ENCODE assay signal across 11 mouse cellular contexts in the genomic region with DNA sequence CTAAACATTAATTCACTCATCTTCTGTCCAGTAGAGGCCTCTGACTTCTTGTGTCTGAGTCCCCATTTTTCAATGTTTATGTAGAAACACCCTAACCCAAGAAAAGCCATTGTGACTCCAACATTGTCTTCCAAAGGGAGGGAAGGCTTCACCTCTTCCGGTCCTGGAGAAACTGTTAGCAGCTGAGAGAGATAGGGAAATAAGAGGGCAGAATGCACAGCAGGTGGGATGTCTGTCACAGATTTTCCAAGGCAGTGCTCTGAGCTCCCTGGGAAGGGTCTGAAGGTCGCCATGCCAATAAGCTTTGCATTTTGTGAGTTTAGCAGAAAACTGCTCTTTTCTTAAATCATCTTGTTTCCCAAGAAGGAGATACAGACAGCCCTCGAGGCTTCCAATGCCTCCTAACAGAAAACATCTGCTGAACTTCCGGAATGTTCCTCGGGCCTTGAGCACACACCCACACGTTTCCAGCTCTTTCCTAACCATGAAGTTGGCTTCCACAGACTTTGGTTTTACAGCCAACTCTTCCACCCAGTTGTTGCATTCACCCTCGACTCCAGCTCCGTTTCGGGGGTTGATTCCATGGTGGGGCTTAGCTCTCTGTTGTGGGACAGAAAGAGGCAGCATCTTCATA.
DNase-seq lines count a peak whose midpoint lies in the region; ATAC-seq and TF ChIP-seq lines count a peak whose summit lies in the region.
"Had no signal": no experiment of that assay in that cellular context is flagged by ENCODE, and none has a peak within 500 bp of the region (broad histone marks: within the 10 kb centered on the region; RNA-seq: fewer than 3 reads in every experiment).

No protein-coding gene starts in this region.

- H3K4me1 ChIP-seq in spleen, adult 2 months (ENCODE audit: control insufficient read depth, insufficient read depth, insufficient read length): no peaks in the 10 kb centered on the region
- peaks cover 68% of the 10 kb centered on the region for H3K4me1 ChIP-seq in heart, embryonic 16.5 days (ENCODE audit: control insufficient read depth, insufficient read depth, low read length)

- H3K36me3 ChIP-seq in spleen, adult 2 months (ENCODE audit: control insufficient read depth, insufficient read depth, low read length): no peaks in the 10 kb centered on the region
- H3K36me3 ChIP-seq in heart, embryonic 16.5 days (ENCODE audit: control insufficient read depth, insufficient read depth): no peaks in the 10 kb centered on the region

- H3K27me3 ChIP-seq in spleen, adult 2 months (ENCODE audit: control insufficient read depth, insufficient read depth, low read length): no peaks in the 10 kb centered on the region
- no peaks in the 10 kb centered on the region for H3K27me3 ChIP-seq in heart, embryonic 16.5 days (ENCODE audit: control insufficient read depth, insufficient read depth, low read length)
- H3K27me3 ChIP-seq: forebrain, embryonic 13.5 days had no signal

- TF ChIP-seq CTCF in spleen, adult 2 months (IDR thresholded peaks at IDR 0.05; ENCODE audit: extremely low read depth, insufficient read depth, insufficient read length, insufficient replicate concordance): no peak

- intact Hi-C loops in heart, postnatal 14 days (cut with DNase I): loop anchor here (2.0 kb wide), 1 partner anchor 73 kb away; a partner anchor contains a TSS

- no peak for ATAC-seq in heart, embryonic 16.5 days (replicated peaks; ENCODE audit: extremely low read depth, insufficient read depth, low FRiP score)
- no peak for ATAC-seq in megakaryocyte, adult 5-6 weeks (ENCODE audit: poor library complexity, severe bottlenecking)
- ATAC-seq: forebrain, embryonic 13.5 days had no signal

- DNase-seq in heart, adult 18-20 months: peak; percentile 73 to 85
- DNase-seq in heart, postnatal 14 days: no peak
- DNase-seq in spleen, adult 2 months (ENCODE audit: low read depth in 1 of 2, low spot score in 2 of 2): no peak
- DNase-seq in spleen, postnatal 10 days (ENCODE audit: low spot score in 2 of 2): no peak
- DNase-seq in adrenal gland, adult (ENCODE audit: inconsistent age in 2 of 2, low spot score in 1 of 2): no peak
- no peak for DNase-seq in adrenal gland, postnatal 36 days
- DNase-seq: cerebellum, adult 9-10 months; midbrain, embryonic 14.5 days had no signal

- WGBS in spleen, adult 2 months: 81% methylated on average over 9 of the region's 9 CpGs
- WGBS in heart, embryonic 16.5 days: 62% methylated on average over 9 of the region's 9 CpGs

- H3K4me2 ChIP-seq in heart, embryonic 16.5 days (ENCODE audit: low read depth, low read length): no peak overlapping the region
- H3K4me2 ChIP-seq: forebrain, embryonic 13.5 days had no signal

- H3K4me3 ChIP-seq in spleen, adult 2 months (ENCODE audit: extremely low read depth, insufficient read depth, insufficient read length): no peak overlapping the region
- no peak overlapping the region for H3K4me3 ChIP-seq in heart, embryonic 16.5 days (ENCODE audit: low read length)
- H3K4me3 ChIP-seq: forebrain, embryonic 13.5 days had no signal

- H3K9me3 ChIP-seq in heart, embryonic 16.5 days (replicated peaks; ENCODE audit: control insufficient read depth, low read length): no peaks in the 10 kb centered on the region
- H3K9me3 ChIP-seq: forebrain, embryonic 13.5 days had no signal

- no peak for TF ChIP-seq POLR2A in spleen, adult 2 months (IDR thresholded peaks at IDR 0.05; ENCODE audit: low read depth, low read length)

- H3K27ac ChIP-seq in spleen, adult 2 months (ENCODE audit: insufficient read depth, low read length): 0 out of 2 replicates have a peak overlapping the region, but pooled peaks have one; percentile 28
- H3K27ac ChIP-seq in heart, embryonic 16.5 days (ENCODE audit: low read length): peak overlapping the region; percentile 41
- H3K27ac ChIP-seq: forebrain, embryonic 13.5 days had no signal

- no peak overlapping the region for H3K9ac ChIP-seq in heart, embryonic 16.5 days (ENCODE audit: low read length)
- H3K9ac ChIP-seq: forebrain, embryonic 13.5 days had no signal

Comparison
In these comparisons a context has a peak if more than half of its experiments do, and no peak if none do; other contexts are left out.
1. DNase-seq: peak in heart, adult 18-20 months (2 of 2); none in heart, postnatal 14 days (0 of 2), spleen, adult 2 months (0 of 2), spleen, postnatal 10 days (0 of 2), adrenal gland, adult (0 of 2) and adrenal gland, postnatal 36 days (0 of 2).